ENCODE assay signal across 19 mouse cellular contexts in the genomic region with DNA sequence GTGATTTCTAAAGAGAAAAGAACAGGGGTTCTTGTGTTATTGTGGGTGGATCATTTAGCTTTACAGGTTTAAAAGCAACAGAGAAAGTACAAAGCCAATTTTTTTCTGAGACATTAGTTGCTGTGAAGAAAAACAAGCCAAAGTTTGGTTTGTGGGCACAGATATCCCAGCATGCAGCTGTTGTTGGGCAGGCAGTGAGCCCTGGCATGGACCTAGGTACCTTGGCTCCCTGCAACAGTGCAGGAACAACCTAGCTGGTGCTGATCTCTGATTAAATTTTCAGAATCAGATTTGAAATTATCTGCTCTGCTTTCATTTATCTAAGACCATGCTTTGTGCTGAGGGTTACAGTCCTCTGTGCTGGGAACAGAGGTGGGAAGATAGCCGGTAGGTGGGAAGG.
"Had no signal": no experiment of that assay in that cellular context is flagged by ENCODE, and none has a peak within 500 bp of the region (broad histone marks: within the 10 kb centered on the region; RNA-seq: fewer than 3 reads in every experiment).

No protein-coding gene starts in this region.

- H3K27me3 ChIP-seq: limb, embryonic 13.5 days; lung, embryonic 15.5 days; neural tube, embryonic 13.5 days had no signal

- H3K9ac ChIP-seq: limb, embryonic 13.5 days; liver, embryonic 14.5 days; liver, postnatal 0 days; lung, embryonic 15.5 days; neural tube, embryonic 13.5 days had no signal

- H3K9me3 ChIP-seq: limb, embryonic 10.5 days; limb, embryonic 13.5 days; lung, embryonic 15.5 days; neural tube, embryonic 13.5 days had no signal

- H3K27ac ChIP-seq: limb, embryonic 10.5 days; limb, embryonic 13.5 days; liver, embryonic 14.5 days; lung, embryonic 15.5 days; neural tube, embryonic 13.5 days had no signal

- H3K4me2 ChIP-seq: limb, embryonic 13.5 days; lung, embryonic 15.5 days; midbrain, embryonic 11.5 days; neural tube, embryonic 13.5 days had no signal

- H3K36me3 ChIP-seq: limb, embryonic 10.5 days; limb, embryonic 13.5 days; lung, embryonic 15.5 days; neural tube, embryonic 13.5 days had no signal

- H3K4me1 ChIP-seq: limb, embryonic 13.5 days had no signal

- H3K4me3 ChIP-seq: limb, embryonic 10.5 days; limb, embryonic 13.5 days; lung, embryonic 15.5 days; neural tube, embryonic 13.5 days had no signal

- DNase-seq: kidney, adult 18-20 months; kidney, adult 9 months; kidney, postnatal 25 days; layer of hippocampus, adult 9-11 months; liver; liver, postnatal 0 days; lung, postnatal 14 days; lung, postnatal 4 days; midbrain, embryonic 14.5 days; thymus, adult 18-20 months; thymus, postnatal 36 days had no signal

- ATAC-seq: inflammation-experienced regulatory T-cells, adult 6 months; intestine, embryonic 16.5 days had no signal
